Comparison of ENCODE assay signal across 11 mouse cellular contexts in genomic region chr12:55433802-55434435, GRCm38 (mm10). TPM values are rescaled to one million over a fixed set of nuclear protein-coding genes. Genes with fewer than 3 reads are reported as not detected.
A peak's percentile ranks its signal among the peaks of the same experiment; 100 is the strongest.
DNase-seq lines count a peak whose midpoint lies in the region; ATAC-seq and TF ChIP-seq lines count a peak whose summit lies in the region.
"Had no signal": no experiment of that assay in that cellular context is flagged by ENCODE, and none has a peak within 500 bp of the region (broad histone marks: within the 10 kb centered on the region; RNA-seq: fewer than 3 reads in every experiment).

No protein-coding gene starts in this region.

- peaks cover 16% of the 10 kb centered on the region; the same call in 1 of the 2 replicates for H3K4me1 ChIP-seq in lung, embryonic 14.5 days (ENCODE audit: insufficient read depth)

- H3K36me3 ChIP-seq in lung, embryonic 14.5 days (ENCODE audit: insufficient read depth) = no peaks in the 10 kb centered on the region
- H3K36me3 ChIP-seq: liver, embryonic 15.5 days had no signal

- no peak overlapping the region for H3K9ac ChIP-seq in lung, embryonic 14.5 days
- H3K9ac ChIP-seq: liver, embryonic 15.5 days had no signal

- intact Hi-C loops in gastrocnemius, adult 2 months (cut with DNase I) = no loop called here
- intact Hi-C loops in gastrocnemius, postnatal 36 days (cut with DNase I) = no loop called here

- H3K27me3 ChIP-seq in lung, embryonic 14.5 days (ENCODE audit: insufficient read depth, low read length) = no peaks in the 10 kb centered on the region
- H3K27me3 ChIP-seq: Patski had no signal

- no peak overlapping the region for H3K4me3 ChIP-seq in gastrocnemius, adult 2 months
- H3K4me3 ChIP-seq in lung, embryonic 14.5 days (ENCODE audit: low read depth, low read length) = no peak overlapping the region
- H3K4me3 ChIP-seq: liver, embryonic 15.5 days had no signal

- ATAC-seq in lung, embryonic 14.5 days (ENCODE audit: insufficient read depth) = peak; percentile 42; the same call in 1 of the 2 replicates
- ATAC-seq: forebrain, embryonic 16.5 days; Patski had no signal

- peak overlapping the region; percentile 17; the same call in 1 of the 2 replicates for H3K27ac ChIP-seq in gastrocnemius, adult 2 months
- peak overlapping the region; percentile 34; the same call in 1 of the 2 replicates for H3K27ac ChIP-seq in lung, embryonic 14.5 days (ENCODE audit: low read depth)
- H3K27ac ChIP-seq: liver, embryonic 15.5 days had no signal

- 28% methylated on average over 8 of the region's 8 CpGs for WGBS in lung, embryonic 14.5 days

- no peak for DNase-seq in gastrocnemius, adult 2 months
- no peak for DNase-seq in gastrocnemius, postnatal 36 days
- DNase-seq in CD4-positive helper T cell, adult 2 months (ENCODE audit: low read depth, low spot score) = peak; percentile 30
- DNase-seq in cerebellum, postnatal 36 days = peak; percentile 32 to 42
- peak; percentile 65 for DNase-seq in lung, embryonic 14.5 days
- DNase-seq in left cerebral cortex, adult 11 months (ENCODE audit: low spot score) = no peak
- DNase-seq in MN1 (ENCODE audit: low spot score) = no peak
- DNase-seq in c-Kit-positive CD71-positive TER-119-positive erythroid progenitor cells, embryonic 14.5 days (ENCODE audit: low spot score) = no peak

- H3K9me3 ChIP-seq in lung, embryonic 14.5 days (ENCODE audit: low read depth, low read length) = no peaks in the 10 kb centered on the region
- H3K9me3 ChIP-seq: liver, embryonic 15.5 days had no signal

- TF ChIP-seq CTCF in gastrocnemius, adult 2 months (IDR thresholded peaks at IDR 0.05) = no peak
- no peak for TF ChIP-seq CTCF in lung, embryonic 14.5 days (IDR thresholded peaks at IDR 0.05; ENCODE audit: low read depth)

- H3K4me2 ChIP-seq in lung, embryonic 14.5 days = no peak overlapping the region
- H3K4me2 ChIP-seq: liver, embryonic 15.5 days had no signal

RNA-seq across cellular contexts. Expression of gene Psma6, which starts 49.9 kb away (rescaled TPM):
- 100 to 1,000 TPM; 165 to 168 TPM for total RNA-seq in gastrocnemius, adult 2 months (2021)
- total RNA-seq in gastrocnemius, postnatal 36 days (2021) = 100 to 1,000 TPM; 147 to 163 TPM
- polyA plus RNA-seq in lung, embryonic 14.5 days (2014; fragmentation: Nextera tagmentation; extraction: Ambion mirVana) = 423 and 432 TPM in 2 replicates

RNA-seq across cellular contexts. Expression of gene Nfkbia, which starts 58.5 kb away (rescaled TPM):
- total RNA-seq in gastrocnemius, adult 2 months (2021) = 10 to 100 TPM; 26.3 to 66.2 TPM
- 10 to 100 TPM; 17.6 to 39.5 TPM for total RNA-seq in gastrocnemius, postnatal 36 days (2021)
- 81.0 and 93.6 TPM in 2 replicates for polyA plus RNA-seq in lung, embryonic 14.5 days (2014; fragmentation: Nextera tagmentation; extraction: Ambion mirVana)

Comparison
In these comparisons a context has a peak if more than half of its experiments do, and no peak if none do; other contexts are left out.
1. DNase-seq: peak in CD4-positive helper T cell, adult 2 months (single experiment), cerebellum, postnatal 36 days (2 of 2) and lung, embryonic 14.5 days (single experiment); none in gastrocnemius, adult 2 months (single experiment), gastrocnemius, postnatal 36 days (0 of 2), left cerebral cortex, adult 11 months (single experiment), MN1 (single experiment) and c-Kit-positive CD71-positive TER-119-positive erythroid progenitor cells, embryonic 14.5 days (single experiment).